Mouse (Mus musculus) liver, embryonic 16.5 days (tissue): Measurements from ENCODE around the gene Cdk2ap2. TPM values are rescaled to one million over a fixed set of nuclear protein-coding genes. Genes with fewer than 3 reads are reported as not detected.
A peak's percentile ranks its signal among the peaks of the same experiment; 100 is the strongest.

ENCODE experiments used
- ATAC-seq: fragments of 200-750 bp; cut with Nextera tagmentation; 2 replicates; pipeline ENCODE4 v1.8.0; 2017; ENCODE audit warnings: low read depth, mild to moderate bottlenecking, moderate number of reproducible peaks, moderate library complexity
- H3K27ac ChIP-seq: fragments of 300-500 bp; sonication (generic); 2 replicates; pipeline ENCODE4 v1.5.1; 2014; ENCODE audit warnings: mild to moderate bottlenecking, low read length
- H3K27me3 ChIP-seq: fragments of 300-500 bp; sonication (generic); 2 replicates; pipeline ENCODE4 v1.6.1; 2014; ENCODE audit warnings: low read depth, low read length, mixed read lengths; ENCODE audit not compliant: control insufficient read depth, insufficient read depth
- H3K36me3 ChIP-seq: fragments of 300-500 bp; sonication (generic); 2 replicates; pipeline ENCODE4 v1.6.1; 2014; ENCODE audit warnings: mild to moderate bottlenecking; ENCODE audit not compliant: control insufficient read depth, insufficient read depth
- H3K4me1 ChIP-seq: fragments of 300-500 bp; sonication (generic); 2 replicates; pipeline ENCODE4 v1.6.1; 2014; ENCODE audit warnings: low read depth, low read length, mixed read lengths; ENCODE audit not compliant: control insufficient read depth
- H3K4me2 ChIP-seq: fragments of 300-500 bp; sonication (generic); 2 replicates; pipeline ENCODE4 v1.6.1; 2014; ENCODE audit warnings: low read depth, low read length, mixed read lengths
- H3K4me3 ChIP-seq: fragments of 300-500 bp; sonication (generic); 2 replicates; pipeline ENCODE4 v1.5.1; 2014; ENCODE audit warnings: low read depth, mild to moderate bottlenecking, low read length
- H3K9ac ChIP-seq: fragments of 300-500 bp; sonication (generic); 2 replicates; pipeline ENCODE4 v1.6.1; 2014; ENCODE audit warnings: low read depth, low read length
- H3K9me3 ChIP-seq: fragments of 300-500 bp; sonication (generic); replicated peaks from 2 replicates; pipeline ENCODE4 v1.6.1; 2016; ENCODE audit warnings: low read length; ENCODE audit not compliant: control insufficient read depth
- WGBS: fragments of 180-500 bp; shearing (Covaris S2); extraction: QIAGEN DNeasy Blood & Tissue Kit; methylation state at CpG from one replicate; pipeline ENCODE4 v1.1.7; 2014; ENCODE audit not compliant: insufficient replicate concordance; 5-methylcytosine and 5-hydroxymethylcytosine counted together
- polyA plus RNA-seq: library from polyadenylated mRNA; unstranded; fragments of >200 nt; fragmentation: Nextera tagmentation; extraction: Ambion mirVana; gene quantifications from 2 replicates; pipeline ENCODE4 v1.2.1, GENCODE M21; 2015

The Cdk2ap2 gene
- polyA plus RNA-seq, 1 experiment from 2014 or later = 117 TPM

DNA sequence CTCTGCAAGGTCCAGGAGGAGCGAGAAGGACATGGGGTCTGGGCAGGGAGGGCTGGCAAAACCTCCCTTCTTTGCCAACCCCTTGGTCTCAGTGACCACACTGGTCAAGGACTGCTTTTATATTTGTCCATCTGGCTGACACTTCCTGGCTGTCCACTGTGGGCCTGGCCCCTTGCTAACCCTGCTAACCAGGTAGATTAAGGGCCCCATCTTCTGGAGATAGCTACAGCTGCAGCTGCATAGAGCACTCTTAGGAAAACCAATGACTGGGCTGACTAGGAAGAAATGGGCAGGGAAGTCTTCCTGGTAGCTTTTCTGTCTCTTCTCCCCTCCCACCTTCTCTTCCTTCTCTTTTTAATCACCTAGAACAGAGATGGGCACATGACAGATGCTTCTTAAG, 12.0 kb upstream of the Cdk2ap2 start:
- peak; percentile 46 for ATAC-seq
- no peak overlapping the region for H3K4me3 ChIP-seq
- H3K9ac ChIP-seq = no peak overlapping the region

DNA sequence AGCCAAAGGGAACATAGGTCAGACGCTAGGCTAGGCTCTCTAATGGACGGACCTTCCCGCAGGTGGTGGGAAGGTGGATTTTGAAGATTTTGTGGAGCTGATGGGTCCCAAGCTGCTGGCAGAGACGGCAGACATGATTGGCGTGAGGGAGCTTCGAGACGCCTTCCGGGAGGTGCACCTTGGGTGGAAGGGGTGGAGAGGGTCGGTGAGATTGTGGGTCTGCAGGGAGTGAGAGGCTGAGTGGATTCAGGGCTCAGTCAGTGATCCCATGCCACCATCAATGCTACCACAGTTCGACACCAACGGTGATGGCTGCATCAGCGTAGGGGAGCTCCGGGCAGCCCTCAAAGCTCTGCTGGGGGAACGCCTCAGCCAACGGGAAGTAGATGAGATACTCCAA, 10.8 kb upstream of the Cdk2ap2 start:
- H3K36me3 ChIP-seq = no peaks in the 10 kb centered on the region
- H3K9me3 ChIP-seq = no peaks in the 10 kb centered on the region
- no peak overlapping the region for H3K27ac ChIP-seq
- H3K27me3 ChIP-seq = peaks cover 5% of the 10 kb centered on the region; the same call in 1 of the 2 replicates
- no peak overlapping the region for H3K9ac ChIP-seq
- WGBS = 74% methylated on average over 15 of the region's 15 CpGs
- peaks cover 3% of the 10 kb centered on the region for H3K4me1 ChIP-seq
- no peak overlapping the region for H3K4me2 ChIP-seq
- H3K4me3 ChIP-seq = no peak overlapping the region
- no peak for ATAC-seq

More for the DNA sequence above, 12.0 kb upstream of the Cdk2ap2 start:
- H3K4me1 ChIP-seq = peaks cover 14% of the 10 kb centered on the region
- no peak overlapping the region for H3K4me2 ChIP-seq
- H3K9me3 ChIP-seq = no peaks in the 10 kb centered on the region
- H3K36me3 ChIP-seq = no peaks in the 10 kb centered on the region
- H3K27ac ChIP-seq = no peak overlapping the region
- H3K27me3 ChIP-seq = peaks cover 5% of the 10 kb centered on the region; the same call in 1 of the 2 replicates
- 65% methylated on average over 1 of the region's 1 CpGs for WGBS

DNA sequence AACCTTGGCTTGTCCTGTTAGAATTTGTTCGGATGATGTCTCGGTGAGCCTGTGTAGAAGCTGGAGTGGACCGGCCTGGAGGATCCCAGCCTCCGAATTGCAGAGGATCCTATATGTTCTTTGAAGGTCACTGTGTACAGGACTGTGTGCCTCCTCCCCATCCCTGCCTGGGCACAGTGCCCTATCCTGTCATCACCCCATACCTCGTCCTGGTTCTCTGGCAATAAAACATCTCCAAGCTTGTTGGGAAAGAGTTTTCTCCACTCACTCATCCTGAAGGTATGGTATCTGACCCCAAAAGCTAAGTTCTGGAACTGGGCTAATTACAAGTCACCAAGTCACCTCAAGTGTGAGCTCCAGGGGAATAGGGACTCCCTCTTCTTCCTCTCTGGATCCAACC, 9.9 kb upstream of the Cdk2ap2 start:
- Histone ChIP-seq H3K27me3 (peaks cover 5% of the 10 kb centered on the region; the same call in 1 of the 2 replicates), H3K36me3 (no peaks in the 10 kb centered on the region), H3K9me3 (no peaks in the 10 kb centered on the region), H3K4me3 (no peak overlapping the region), H3K27ac (no peak overlapping the region), H3K4me1 (no peaks in the 10 kb centered on the region; the same call in 1 of the 2 replicates), H3K4me2 (no peak overlapping the region), H3K9ac (no peak overlapping the region)
- 67% methylated on average over 5 of the region's 5 CpGs for WGBS
- ATAC-seq = no peak

DNA sequence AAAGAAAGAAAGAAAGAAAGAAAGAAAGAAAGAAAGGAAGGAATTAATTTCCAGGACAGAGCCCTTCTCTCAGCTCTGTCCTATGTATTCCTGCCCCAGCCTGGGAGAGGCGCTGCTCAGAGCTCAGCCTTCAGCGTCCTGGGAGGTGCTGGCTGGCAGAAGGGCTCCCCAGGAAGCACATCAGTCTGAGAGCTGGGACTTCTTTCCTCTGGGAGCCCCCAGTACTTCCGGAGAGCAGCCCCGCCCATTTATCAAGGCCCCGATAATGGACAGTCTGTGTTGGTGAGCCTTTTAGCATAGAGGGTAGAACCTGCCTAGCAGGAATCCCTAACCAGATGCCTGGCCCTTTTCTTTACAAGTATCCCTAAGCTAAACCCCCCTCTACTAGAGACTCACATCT, 8.8 kb upstream of the Cdk2ap2 start:
- H3K4me3 ChIP-seq = no peak overlapping the region
- H3K4me1 ChIP-seq = no peaks in the 10 kb centered on the region; the same call in 1 of the 2 replicates
- H3K27me3 ChIP-seq = peaks cover 5% of the 10 kb centered on the region; the same call in 1 of the 2 replicates
- H3K9me3 ChIP-seq = no peaks in the 10 kb centered on the region
- no peak overlapping the region for H3K4me2 ChIP-seq
- 28% methylated on average over 5 of the region's 5 CpGs for WGBS
- ATAC-seq = no peak
- no peak overlapping the region for H3K27ac ChIP-seq
- no peak overlapping the region for H3K9ac ChIP-seq
- H3K36me3 ChIP-seq = no peaks in the 10 kb centered on the region

DNA sequence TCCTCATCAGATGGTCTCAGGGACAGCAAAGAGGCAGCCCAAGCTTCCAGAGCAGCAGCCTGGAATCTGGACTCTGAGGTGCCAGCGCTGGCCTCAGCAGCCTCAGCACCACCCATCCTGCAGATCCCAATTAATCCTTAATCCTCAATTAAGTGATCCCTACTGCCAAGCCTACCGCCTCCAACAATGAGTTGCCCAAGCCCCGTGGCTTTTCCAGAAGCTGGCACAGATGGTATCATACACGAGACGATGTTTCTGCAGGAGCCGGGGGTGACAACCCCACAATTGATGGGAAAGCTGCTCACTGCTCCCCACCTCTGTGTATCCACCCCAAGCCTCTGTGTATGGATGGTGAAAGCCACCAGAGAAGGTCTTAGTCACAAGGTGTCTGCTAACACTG, 7.9 kb upstream of the Cdk2ap2 start:
- Histone ChIP-seq H3K4me1 (no peaks in the 10 kb centered on the region), H3K4me2 (no peak overlapping the region), H3K4me3 (no peak overlapping the region), H3K9ac (no peak overlapping the region), H3K36me3 (no peaks in the 10 kb centered on the region), H3K9me3 (no peaks in the 10 kb centered on the region), H3K27ac (no peak overlapping the region), H3K27me3 (peaks cover 5% of the 10 kb centered on the region; the same call in 1 of the 2 replicates)
- no peak for ATAC-seq
- 69% methylated on average over 6 of the region's 6 CpGs for WGBS

DNA sequence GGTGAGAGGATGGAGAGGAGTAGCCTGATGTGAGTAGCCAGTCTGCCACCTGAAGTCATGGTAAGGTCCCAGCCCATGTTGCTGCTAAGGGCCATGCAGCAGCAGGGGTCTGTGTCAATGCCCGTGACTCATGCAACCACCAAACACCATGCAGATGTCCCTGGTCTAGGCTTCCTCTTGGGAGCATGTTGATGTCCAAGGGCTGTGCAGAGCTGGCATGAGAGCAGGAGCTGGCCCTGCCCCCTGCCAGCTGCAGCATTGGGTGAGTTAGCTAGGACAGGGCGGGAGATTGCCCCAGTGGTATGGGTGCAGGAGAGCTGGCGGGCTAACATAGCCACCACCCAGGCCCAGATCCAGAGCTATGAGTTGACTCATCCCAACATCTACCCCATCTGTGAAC, 6.5 kb upstream of the Cdk2ap2 start:
- no peak overlapping the region for H3K27ac ChIP-seq

DNA sequence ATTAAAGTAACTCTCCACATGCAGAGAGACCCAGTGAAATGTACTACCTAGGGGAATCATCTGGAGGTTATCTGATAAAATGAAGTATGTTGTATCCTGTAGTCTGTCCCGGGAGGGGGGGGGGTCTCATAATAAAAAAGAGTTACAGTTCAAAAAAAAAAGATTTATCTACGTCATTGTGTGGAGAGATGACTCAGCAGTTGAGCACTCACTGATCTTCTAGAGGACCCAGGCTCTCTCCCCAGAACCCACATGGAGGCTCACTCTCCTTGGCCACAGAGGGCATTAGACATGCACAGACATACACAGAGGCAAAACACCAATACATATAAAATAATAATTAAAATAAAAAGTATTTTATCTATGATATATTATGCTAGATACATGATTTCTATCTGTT, 5.6 kb upstream of the Cdk2ap2 start:
- 21% methylated on average over 2 of the region's 2 CpGs for WGBS

More for the DNA sequence above, 6.5 kb upstream of the Cdk2ap2 start:
- WGBS = 57% methylated on average over 3 of the region's 3 CpGs
- Histone ChIP-seq H3K4me1 (no peaks in the 10 kb centered on the region), H3K4me3 (no peak overlapping the region), H3K27me3 (peaks cover 5% of the 10 kb centered on the region; the same call in 1 of the 2 replicates), H3K9ac (no peak overlapping the region), H3K36me3 (no peaks in the 10 kb centered on the region), H3K4me2 (no peak overlapping the region), H3K9me3 (no peaks in the 10 kb centered on the region)
- ATAC-seq = no peak

DNA sequence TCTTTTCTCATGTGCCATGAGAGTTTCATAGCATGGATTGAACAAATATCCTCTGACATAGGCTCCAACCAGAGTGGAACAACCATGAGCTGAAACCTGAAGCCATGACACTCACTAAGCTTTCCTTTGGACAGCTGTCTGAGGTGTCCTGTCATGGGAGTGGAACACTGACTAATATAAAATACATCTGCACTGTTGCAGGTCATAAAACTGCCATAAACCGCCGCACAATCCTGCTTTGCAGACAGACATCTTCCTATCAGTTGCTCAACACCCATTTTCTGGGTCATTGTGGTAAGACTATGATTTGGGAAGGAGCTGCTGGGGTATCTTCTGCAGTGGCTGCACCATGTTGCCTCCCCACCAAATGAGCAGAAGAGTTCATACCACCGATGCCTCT, 4.2 kb upstream of the Cdk2ap2 start:
- H3K4me2 ChIP-seq = no peak overlapping the region
- no peaks in the 10 kb centered on the region for H3K9me3 ChIP-seq
- WGBS = 35% methylated on average over 3 of the region's 3 CpGs

More for the DNA sequence above, 5.6 kb upstream of the Cdk2ap2 start:
- no peaks in the 10 kb centered on the region for H3K36me3 ChIP-seq
- H3K4me3 ChIP-seq = no peak overlapping the region
- peaks cover 7% of the 10 kb centered on the region for H3K4me1 ChIP-seq
- no peak for ATAC-seq
- no peak overlapping the region for H3K4me2 ChIP-seq
- peaks cover 3% of the 10 kb centered on the region; the same call in 1 of the 2 replicates for H3K27me3 ChIP-seq
- H3K9me3 ChIP-seq = no peaks in the 10 kb centered on the region
- no peak overlapping the region for H3K27ac ChIP-seq
- no peak overlapping the region for H3K9ac ChIP-seq

DNA sequence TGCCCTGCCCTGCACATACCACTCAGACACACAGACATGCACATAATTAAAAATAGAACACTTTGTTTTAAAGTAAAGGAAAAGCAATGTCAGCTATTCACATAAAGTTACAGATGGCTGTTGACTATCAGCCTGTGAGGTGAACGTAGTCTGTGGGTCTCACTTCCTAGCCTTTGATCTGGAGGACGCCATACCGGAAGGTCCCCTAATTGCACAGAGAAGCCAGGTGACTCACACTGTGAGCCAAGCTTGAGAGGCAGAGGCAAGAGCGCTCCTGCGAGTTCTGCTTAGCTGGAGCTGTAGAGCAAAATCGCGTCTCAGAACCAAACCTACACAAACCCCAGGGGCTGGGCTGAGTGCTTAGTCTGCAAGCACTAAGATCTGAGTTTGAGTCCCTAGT, 3.2 kb upstream of the Cdk2ap2 start:
- H3K4me3 ChIP-seq = no peak overlapping the region
- WGBS = 71% methylated on average over 7 of the region's 7 CpGs

More for the DNA sequence above, 4.2 kb upstream of the Cdk2ap2 start:
- no peak for ATAC-seq
- H3K4me1 ChIP-seq = peaks cover 13% of the 10 kb centered on the region
- no peak overlapping the region for H3K9ac ChIP-seq
- peaks cover 2% of the 10 kb centered on the region; the same call in 1 of the 2 replicates for H3K27me3 ChIP-seq
- no peak overlapping the region for H3K4me3 ChIP-seq
- H3K36me3 ChIP-seq = no peaks in the 10 kb centered on the region
- no peak overlapping the region for H3K27ac ChIP-seq

More for the DNA sequence above, 3.2 kb upstream of the Cdk2ap2 start:
- ATAC-seq = no peak
- no peaks in the 10 kb centered on the region for H3K9me3 ChIP-seq
- no peaks in the 10 kb centered on the region for H3K36me3 ChIP-seq
- H3K9ac ChIP-seq = no peak overlapping the region
- H3K27ac ChIP-seq = no peak overlapping the region
- no peak overlapping the region for H3K4me2 ChIP-seq
- H3K4me1 ChIP-seq = peaks cover 23% of the 10 kb centered on the region
- H3K27me3 ChIP-seq = peaks cover 2% of the 10 kb centered on the region; the same call in 1 of the 2 replicates
